Mouse (Mus musculus) CD8-positive naive resting alpha-beta T cell, adult 2 months (primary cell): ENCODE data around the gene M6pr.

Experiments used
- DNase-seq, 2 experiments: peaks; one replicate each; pipeline ENCODE4 v3.0.0; 2022; ENCODE audit warnings: low read depth in 2 of 2, low spot score in 2 of 2

M6pr gene

DNA sequence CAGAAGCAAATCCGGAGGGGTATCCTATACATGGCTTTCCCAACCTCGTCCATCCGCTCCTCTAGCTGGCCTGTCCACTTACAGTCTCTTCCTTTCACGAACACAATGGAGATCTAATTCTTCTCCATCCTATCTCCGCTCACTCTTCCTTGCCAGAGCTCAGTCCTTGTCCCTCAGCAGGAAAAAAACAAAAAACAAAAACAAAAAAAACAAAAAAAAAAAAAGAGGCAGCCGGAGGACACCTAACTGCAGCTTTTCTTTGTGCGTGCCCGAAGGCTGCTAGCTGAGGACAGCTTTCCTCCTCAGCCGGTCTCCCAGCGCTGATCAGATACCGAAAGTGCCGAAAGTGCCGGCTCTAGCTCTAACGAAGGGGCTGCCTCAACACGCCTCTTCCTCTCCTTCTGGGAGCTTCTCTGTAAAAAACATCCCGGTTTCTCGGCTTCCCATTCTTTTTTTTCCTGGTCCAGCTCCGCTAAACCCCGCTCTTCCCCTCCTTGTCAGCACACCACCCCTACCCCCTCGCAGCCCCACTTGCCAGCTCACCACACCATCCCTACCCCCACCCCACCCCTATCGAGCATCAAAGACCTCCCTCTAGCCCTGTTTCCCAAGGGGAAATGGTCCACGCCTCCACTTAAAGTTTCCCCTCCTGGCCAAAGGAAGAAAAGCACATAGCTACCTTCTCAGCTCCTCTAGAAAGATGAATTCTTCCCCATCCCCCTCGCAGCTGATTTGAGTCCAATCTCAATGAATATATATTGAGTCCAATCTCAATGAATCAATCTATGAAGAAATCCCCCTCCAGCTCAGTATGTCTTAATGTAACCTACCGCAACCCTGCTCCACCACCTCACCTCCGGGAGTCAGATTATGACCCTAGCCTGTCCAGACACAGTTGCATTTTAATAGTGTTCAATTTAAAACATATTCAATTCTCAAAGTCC lies 11.0 kb upstream of the M6pr start:
- DNase-seq, result no peak

DNA sequence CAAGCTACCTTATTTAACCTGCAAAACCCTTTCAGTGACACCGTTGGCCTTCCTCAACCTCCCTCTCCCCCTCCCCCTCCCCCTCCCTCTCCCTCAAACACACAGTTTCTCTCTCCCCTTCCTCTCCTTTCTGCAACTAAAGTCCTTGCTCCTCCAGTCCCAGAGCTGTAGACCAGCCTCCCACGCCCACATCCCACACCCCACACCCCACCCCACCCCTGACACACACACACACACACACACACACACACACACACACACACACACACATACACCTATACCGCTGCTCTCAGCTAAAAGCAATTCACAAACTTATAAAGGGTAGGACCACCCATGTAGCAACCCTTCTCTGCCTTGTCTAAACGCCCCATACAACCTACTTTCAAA lies 10.3 kb upstream of the M6pr start:
- no peak for DNase-seq

DNA sequence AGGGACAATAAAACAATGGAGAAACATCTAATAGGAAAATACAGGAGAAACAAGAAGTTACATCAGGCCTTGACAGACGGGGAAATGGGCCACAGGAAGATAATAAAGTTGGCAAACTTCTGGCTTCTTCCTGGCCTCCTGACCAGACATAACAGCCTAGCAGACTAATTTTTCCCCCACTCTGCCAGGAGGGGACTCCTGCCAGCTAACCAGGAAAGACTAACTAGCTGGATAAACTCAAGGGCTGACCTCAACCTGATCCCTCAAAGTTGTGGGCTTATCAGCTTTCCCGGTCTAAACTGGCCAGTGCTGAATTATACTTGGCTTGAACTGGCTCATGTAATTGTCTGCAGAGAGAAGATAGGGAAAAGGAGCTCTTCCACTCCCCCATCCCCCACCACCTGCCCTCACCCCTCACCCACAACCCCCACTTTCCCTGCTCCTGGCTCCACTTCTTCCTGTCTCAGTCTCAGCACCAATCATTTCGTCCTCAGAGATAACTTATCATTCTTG lies 8.8 kb upstream of the M6pr start:
- no peak for DNase-seq

DNA sequence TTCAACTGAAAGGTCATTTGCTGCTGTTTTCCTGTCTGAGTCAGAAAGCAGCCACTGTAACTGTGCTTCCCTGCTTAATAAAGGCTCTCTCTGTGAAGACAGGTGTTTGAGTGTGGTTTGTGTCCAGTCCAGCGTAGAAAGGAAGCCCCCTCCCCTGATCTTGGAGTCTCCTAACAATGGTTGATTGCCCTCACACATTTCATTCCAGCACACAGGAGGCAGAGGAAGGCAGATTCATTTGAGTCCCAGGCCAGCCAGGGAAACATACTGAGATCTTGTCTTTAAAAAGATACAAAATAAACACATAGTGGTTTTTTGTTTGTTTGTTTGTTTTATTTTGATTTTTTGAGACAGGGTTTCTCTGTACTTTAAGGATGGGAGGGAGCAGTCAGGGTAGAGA lies 6.4 kb upstream of the M6pr start:
- no peak for DNase-seq

DNA sequence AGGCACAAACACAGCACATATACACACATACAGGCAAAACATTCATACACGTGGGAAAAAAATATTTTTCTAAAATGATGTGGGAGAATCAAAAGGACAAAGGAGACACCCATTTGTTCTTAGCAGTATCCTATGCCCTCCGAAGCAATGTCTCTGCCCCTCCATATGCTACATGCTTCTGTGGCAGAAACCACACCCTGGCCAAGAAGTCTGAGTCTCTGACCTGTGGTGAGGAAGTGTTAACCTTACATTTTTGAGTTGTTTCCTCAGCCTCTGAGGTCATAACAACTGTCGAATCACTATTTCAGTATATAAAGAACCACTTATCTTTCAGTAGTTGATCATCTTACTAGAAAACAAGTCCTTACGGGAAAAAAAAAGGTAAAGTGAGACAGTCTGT lies 5.9 kb upstream of the M6pr start:
- no peak for DNase-seq

DNA sequence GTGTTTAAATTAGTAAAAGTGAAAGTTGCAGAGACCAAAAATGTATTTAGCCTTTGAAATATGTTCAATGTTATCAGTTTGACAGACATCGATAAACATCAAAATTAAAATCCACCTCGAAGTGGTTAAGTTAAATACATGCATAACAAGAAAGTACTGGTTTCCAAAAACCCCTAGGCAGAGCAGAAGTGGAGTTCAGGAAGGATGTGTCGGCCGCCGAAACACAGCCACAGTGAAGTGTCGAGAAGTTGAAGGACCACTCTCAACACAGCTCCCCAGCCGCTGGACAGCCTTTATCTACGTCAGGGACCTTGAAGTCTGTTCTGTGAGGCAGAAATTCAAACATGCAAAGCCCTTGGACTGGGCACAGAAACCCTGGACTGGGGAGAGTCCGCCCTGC lies 5.0 kb upstream of the M6pr start:
- DNase-seq, result no peak

DNA sequence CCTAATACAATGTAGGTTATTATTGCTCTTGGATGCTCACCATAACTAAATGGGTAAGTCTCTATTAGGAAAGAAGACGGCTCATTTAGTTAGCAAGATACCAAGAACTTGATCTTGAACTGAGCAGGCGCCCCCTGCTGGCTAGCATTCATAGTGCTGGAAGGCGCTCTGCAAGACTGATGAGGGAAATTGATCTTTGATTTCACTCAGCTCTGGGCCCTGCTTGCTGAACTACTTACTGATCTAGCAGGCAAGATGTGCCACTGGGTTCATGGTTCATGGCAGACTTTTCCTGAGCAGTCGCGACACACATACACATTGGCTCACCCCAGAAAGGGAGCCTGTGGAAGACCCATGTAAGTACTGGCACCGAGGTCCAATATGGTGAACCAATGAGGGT lies 4.2 kb upstream of the M6pr start:
- DNase-seq, result peak; percentile 71 to 73

DNA sequence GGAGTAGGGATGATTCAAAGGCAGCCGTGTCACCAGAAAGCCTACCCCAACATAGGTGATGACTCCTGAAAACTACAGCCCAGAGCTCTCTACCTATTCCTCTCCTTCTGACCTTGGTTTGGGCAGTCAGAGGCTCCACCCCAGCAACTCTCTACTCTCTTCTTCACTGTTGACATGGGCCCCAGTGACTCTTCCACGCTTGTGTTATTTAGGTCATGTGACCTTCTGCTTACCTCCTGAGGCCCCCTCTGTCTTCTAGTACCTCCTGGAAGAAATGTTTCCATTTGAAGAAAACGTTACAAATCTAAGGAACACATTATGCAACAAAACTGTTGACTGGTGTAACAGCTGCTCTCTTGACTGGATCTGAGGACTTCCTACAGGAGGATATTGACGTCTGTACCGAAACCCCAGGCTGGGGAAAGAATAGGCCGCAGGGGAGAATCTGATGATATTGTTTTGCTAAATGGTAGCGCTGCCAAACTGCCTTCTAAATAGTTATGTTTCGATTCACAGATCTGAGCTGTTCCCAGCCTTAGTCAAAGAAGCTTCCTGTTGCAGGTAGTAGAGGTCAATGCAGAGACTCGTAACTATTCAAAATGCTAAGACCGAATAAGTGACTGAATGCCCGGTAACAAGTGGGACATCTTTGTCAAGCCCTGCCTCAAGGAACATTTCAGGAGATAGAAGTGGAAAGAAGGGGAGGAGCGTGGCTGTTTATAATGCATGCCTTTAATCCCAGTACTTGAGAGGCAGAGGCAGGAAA lies 3.5 kb upstream of the M6pr start:
- no peak for DNase-seq

DNA sequence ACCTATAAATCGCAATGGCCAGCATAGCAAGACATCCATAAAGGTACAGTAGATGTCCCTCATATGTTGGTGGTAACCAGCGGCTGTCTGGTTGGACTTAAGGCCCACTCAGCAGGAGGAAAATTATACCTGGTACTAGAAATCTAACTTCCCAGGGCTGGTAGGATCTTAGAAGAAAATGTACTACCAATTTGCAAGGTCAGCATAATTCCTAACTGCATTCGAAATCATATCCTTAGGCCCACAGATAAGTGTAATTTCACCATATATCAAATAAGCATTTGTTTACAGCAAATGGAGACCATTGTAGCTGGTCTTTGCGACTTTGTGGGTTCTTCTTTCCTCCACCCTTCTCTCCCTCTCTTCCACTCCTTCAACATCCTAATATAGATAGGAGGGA lies 1.8 kb upstream of the M6pr start:
- DNase-seq, result no peak

DNA sequence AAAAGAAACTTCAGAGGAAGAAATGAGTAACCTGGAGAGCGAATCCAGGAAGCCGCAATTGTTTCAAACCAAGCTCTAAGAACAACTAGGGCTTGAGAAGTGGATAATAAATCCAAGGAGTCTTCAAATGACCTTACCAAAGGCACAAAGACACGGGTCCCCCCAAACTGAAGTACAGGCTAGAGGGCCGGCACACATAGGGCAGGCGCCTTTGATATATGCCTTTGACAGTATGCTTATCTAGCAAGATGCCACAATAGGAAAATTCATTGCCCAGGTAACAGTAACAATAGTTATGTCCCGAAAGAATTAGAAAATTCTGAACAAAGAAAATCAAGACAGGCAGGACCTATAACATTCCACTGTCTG lies 400 bp upstream of the M6pr start:
- DNase-seq, result no peak

DNA sequence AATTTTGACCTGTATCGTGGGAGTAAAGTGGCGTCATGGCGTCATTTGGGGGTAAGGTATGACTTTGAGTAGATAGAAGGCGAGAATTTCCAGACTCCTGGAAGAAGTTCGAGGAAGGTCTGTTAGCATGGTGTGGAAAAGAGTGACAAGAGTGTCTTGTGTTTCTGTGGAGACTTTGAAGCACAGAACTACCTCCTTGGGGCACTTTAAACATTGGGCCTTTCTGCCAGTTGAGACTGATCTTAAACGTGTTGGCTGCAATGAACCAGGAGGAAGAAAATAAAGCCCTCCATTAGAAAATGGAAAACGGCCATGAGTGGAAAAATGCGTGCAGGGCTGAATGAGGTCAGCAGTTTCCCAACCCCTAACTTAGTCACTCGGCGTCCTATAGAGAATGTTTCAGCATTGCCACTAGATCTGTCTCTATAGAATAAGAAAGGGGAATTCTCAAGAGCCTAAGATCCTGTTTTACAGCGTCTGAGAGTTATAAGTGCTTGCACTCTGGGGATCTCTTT lies 983 bp downstream of the M6pr start:
- DNase-seq, result no peak

DNA sequence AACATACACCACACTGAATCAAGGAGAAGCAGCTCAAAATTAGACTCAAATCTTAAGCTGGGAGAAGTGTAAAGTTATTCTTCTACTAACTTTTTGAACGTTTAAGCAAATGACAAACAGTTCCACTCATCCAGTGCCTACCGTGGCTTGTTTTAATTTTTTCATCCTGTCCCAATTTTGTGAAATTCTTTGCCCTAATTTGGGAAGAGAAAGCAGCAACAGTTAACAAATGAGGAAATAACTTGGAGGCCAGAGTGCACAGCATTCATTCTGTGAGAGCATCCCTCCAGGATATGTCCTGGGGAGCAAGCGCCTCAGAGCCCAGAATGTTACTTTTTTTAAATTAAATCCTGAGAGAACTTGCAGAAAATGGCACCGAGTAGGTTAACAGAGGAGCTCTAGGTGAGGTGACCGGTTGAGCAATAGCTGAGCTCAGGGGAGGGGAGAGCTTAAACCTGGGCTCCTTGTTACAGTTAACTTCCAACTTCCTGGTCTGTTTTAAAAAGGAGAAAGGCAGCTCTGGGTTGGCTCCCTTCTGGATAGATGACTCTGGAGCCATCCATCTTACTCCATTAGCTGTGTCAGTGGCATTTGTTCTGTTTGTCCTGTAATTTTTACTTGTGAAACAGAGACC lies 1.8 kb downstream of the M6pr start:
- DNase-seq, result no peak

DNA sequence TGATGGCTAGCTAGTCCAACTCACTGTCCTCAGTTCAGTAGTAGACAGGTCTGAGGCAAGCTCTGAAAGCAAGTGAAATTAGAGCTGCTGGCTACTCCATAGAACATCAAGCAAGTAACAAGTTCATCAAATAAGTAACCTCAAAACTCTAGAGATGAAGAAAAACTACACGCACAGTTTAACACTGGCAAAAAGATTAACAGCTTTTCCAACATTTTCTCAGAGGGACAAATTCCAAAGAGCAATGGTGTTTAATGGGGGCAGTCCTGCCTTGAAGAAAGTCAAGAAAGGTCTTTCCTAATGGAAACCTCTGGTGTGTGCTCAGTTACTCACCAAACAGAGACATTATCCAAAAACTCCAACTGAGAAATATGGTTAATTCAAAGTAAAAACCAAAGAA lies 10.2 kb downstream of the M6pr start:
- DNase-seq, result no peak

DNA sequence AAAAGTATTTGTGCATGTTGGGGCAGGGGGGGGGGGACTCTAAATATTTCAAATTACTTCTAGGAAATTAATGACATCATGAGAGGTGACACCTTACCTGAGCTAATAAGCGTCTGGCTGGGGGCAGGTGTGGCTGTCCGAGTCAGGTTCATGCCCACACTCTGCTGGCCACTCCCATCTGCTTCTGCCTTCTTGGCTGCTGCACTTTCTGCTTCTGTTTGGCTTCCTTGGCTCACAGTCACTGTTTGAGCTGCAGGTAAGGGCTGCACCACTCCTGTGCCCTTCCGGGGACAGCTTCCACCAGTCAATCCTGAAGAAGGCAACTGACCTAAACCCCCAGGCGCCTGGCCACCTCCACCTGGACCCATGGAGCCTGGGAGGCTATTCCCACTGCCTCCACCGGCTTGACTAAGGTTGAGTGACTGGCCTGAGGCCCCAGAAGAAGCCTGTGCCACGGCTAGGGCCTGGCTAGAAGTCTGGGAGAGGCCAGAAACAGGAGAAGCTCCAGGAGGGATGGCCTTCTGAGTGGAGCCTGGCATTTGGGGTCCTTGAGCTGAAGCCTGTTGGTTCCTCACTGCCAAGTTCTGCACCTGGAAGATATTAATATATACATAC lies 16.9 kb downstream of the M6pr start:
- DNase-seq, result no peak

DNA sequence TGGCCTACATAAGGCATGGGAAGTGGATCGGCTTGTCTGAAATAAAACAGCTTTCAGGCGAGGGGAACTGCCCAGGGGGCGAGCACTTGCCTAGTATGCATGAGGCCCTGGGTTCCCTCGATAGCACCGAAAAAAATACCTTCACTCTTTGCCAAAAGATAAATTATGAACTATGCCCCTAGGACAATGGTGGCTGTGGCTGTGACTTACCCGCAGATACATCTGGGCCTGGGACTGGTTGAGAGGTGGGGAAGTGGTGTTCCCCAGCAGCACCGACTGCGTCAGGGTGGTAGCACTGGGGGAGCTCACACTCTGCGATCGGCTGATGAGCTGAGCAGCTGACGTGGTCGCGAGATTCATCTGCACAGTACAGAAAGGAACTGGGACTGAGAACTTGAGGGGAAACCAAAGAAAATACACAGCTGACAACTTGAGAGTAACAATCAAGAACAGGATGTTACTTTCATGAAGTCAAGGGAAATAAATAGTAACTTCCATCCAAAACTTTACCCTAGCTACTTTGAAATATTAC lies 24.6 kb downstream of the M6pr start:
- no peak for DNase-seq

DNA sequence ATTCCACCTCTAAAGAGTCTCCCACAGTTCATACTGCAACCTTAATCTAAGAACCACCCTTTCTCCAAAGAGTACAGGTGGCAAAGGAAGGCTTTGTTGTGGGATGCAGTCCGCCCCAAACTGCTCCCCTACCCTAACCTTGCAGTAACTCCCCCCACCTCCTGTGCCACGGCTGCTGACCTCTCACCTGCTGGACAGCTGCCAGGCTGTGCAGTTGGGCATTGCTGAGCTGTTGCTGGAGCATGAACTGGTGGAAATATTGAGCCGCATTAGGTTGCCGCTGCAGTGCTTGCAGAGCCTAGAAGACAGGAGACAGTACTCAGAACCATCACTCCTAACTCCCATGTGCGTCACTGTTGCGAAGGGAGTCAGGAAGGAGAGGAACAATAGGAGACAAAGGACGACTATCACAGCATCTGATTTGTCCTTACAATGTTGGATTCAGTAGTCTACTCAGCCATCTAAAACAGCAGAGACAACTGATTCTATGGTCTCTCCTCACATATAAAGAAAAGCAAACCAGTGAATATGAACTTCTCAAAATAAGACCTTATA lies 26.3 kb downstream of the M6pr start:
- DNase-seq, result no peak

DNA sequence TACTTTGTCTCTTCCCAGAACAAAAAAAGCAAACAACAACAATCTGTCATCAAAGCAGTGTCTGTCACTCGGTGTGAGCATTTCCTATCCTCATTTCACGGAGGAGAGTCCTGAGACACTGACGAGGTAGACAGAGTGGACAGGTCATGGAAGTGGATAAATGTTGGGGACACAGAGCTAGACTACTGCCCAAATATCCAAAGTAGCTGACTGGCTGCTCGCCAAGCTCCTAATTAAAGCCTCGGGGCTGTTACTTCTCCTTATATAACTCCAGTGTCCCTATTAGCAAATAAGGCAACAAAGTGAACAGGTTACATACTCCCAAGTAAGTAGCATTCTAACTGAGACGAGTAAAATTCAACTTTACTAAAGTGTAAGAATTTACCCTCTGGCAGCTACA lies 29.0 kb downstream of the M6pr start:
- no peak for DNase-seq

DNA sequence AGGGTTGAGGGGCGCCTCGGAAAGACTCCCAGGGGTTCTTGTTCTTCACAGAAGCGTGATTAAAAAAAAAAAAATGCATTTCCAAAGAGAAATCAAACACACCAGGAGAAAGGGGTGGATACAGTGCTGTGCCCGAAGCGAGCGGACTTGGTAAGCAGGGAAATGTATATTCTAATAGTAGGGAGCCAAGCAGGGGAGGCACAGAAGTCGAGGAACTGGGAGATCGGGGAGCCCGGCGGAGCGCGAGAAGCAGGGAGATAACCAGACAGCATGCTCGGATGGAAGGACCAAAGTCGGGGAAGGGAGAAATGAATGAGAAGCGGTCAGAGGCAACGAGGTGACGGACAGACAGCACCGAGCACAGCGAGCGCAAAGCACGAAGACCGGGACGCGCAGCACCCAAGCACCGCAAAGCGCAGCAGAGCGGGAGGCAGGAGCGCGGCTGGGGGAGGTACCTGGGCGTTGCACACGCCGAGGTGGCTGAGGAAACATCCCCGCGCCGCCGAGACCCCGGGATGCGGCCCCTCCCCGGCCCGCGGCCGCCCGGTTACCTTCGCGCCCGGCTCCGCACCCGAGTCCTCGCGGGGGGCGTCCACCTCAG lies 30.6 kb downstream of the M6pr start:
- peak; percentile 60 to 68 for DNase-seq

DNA sequence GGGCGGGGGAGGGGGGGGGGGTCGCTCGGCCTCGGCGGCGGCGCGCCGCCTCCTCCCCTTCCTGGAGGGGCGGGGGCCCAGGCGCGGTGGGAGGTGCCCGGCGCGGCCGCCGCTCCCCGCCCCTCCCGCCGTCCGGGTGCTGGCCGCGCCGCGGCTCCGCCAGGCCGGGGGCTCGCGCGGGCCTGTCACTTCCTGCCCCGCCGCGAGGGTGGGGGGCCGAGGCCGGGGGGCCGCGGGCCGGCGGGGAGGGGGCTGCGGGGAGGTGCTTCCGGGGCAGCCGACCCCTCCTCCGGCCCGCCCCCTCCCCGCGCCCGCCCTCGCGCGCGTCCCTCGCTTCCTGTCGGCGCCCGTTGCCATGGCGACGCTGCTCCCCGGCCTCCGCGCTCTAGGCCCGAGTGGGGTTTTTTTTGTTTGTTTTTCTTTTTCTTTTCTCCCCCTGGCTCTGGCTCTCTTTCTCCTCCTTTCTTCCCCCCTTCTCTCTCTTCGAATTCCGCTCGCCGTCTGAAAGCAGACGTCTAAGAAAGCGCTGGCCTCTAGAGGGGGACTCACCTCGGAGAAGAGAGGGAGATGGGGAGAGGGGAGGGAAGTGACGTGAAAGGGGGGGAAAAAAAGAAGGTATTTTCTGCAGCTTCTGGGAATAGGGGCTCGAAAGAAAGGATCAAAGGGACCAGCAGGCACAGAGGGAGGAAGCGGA lies 31.3 kb downstream of the M6pr start:
- DNase-seq, result peak; percentile 73 to 76
